Mouse (Mus musculus): ENCODE results near the gene Nmt1.

GRCm38 (mm10) chr11:103113771-103114170 lies 85.8 kb downstream of the Nmt1 start:
- TF ChIP-seq EP300 (IDR thresholded peaks at IDR 0.05) (no peak), CTCF (IDR thresholded peaks at IDR 0.05) (no peak)
